Mouse (Mus musculus) liver, postnatal 0 days (tissue): ENCODE measurements around the gene Ttc17. TPM values are rescaled to one million over a fixed set of nuclear protein-coding genes. Genes with fewer than 3 reads are reported as not detected.

Experiments used
- ATAC-seq: fragments of 200-750 bp; cut with Nextera tagmentation; 2 replicates; pipeline ENCODE4 v1.8.0; 2017; ENCODE audit warnings: mild to moderate bottlenecking, moderate library complexity
- DNase-seq: peaks from one replicate; pipeline ENCODE4 v3.0.0-alpha.2; 2016
- H3K27ac ChIP-seq: fragments of 300-500 bp; sonication (generic); 2 replicates; pipeline ENCODE4 v1.5.1; 2014; ENCODE audit warnings: antibody characterized with exemption, moderate library complexity, mild to moderate bottlenecking, low read depth
- H3K27me3 ChIP-seq: fragments of 300-500 bp; sonication (generic); 2 replicates; pipeline ENCODE4 v1.6.1; 2014; ENCODE audit warnings: low read length, control low read depth, mixed read lengths; ENCODE audit not compliant: insufficient read depth
- H3K36me3 ChIP-seq: fragments of 300-500 bp; sonication (generic); replicated peaks from 2 replicates; pipeline ENCODE4 v1.6.1; 2014; ENCODE audit warnings: mild to moderate bottlenecking, control low read depth, low read length, moderate library complexity, mixed read lengths; ENCODE audit not compliant: insufficient read depth
- H3K4me1 ChIP-seq: fragments of 300-500 bp; sonication (generic); 2 replicates; pipeline ENCODE4 v1.6.1; 2014; ENCODE audit warnings: antibody characterized with exemption, mild to moderate bottlenecking, control low read depth; ENCODE audit not compliant: insufficient read depth
- H3K4me2 ChIP-seq: fragments of 300-500 bp; sonication (generic); 2 replicates; pipeline ENCODE4 v1.6.1; 2014; ENCODE audit warnings: low read depth, mild to moderate bottlenecking, low read length, moderate library complexity, mixed read lengths
- H3K4me3 ChIP-seq: fragments of 300-500 bp; sonication (generic); 2 replicates; pipeline ENCODE4 v1.5.1; 2014; ENCODE audit warnings: low read depth, low read length
- H3K9ac ChIP-seq: fragments of 300-500 bp; sonication (generic); replicated peaks from 2 replicates; pipeline ENCODE4 v1.6.1; 2014; ENCODE audit warnings: mild to moderate bottlenecking, moderate library complexity
- H3K9me3 ChIP-seq: fragments of 300-500 bp; sonication (generic); 2 replicates; pipeline ENCODE4 v1.6.1; 2016; ENCODE audit warnings: mild to moderate bottlenecking, control low read depth, low read length, mixed read lengths
- CTCF ChIP-seq: sonication (generic); IDR thresholded peaks from 2 replicates; pipeline ENCODE4 v1.5.1; 2016; ENCODE audit warnings: antibody characterized with exemption, low read depth
- EP300 ChIP-seq: IDR thresholded peaks from 2 replicates; pipeline ENCODE4 v1.6.1; 2016; ENCODE audit warnings: antibody characterized with exemption, low read depth, mild to moderate bottlenecking
- WGBS: fragments of 180-500 bp; shearing (Covaris S2); extraction: QIAGEN DNeasy Blood & Tissue Kit; methylation state at CpG from one replicate; pipeline ENCODE4 v1.1.7; 2014; ENCODE audit not compliant: insufficient replicate concordance; 5-methylcytosine and 5-hydroxymethylcytosine counted together
- microRNA counts: library from miRNA; unstranded; fragments of <30 nt; microRNA quantifications from one replicate; lab custom pipeline; 2015
- microRNA-seq: library from miRNA; unstranded; fragments of <30 nt; microRNA quantifications from one replicate; pipeline ENCODE4, GENCODE M21; 2016
- polyA plus RNA-seq: library from polyadenylated mRNA; unstranded; fragments of >200 nt; fragmentation: Nextera tagmentation; extraction: Ambion mirVana; gene quantifications from 2 replicates; pipeline ENCODE4 v1.2.1, GENCODE M21; 2015

The Ttc17 gene
- polyA plus RNA-seq, 1 experiment from 2014 or later: 19.6 TPM

DNA sequence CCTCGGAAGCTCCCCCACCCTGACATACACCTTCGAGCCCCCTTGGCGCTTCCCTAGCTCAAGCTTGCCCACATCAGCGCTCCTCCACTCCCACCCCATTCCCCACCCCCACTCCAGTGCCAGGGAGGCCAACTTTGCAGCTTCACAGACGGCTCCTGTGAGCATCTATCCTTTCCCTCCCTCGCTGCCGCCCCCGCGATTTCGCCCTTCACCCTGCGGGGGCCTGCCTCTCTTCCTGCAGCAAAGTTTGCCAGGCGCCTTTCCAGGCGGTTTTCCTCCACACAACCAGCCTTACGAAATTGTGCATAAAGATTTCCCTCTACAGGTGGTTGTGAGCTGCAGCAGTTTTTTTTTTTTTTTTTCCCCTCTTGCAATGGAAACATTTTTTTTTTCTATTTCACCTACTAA lies 143.0 kb downstream of the Ttc17 start:
- Histone ChIP-seq H3K27me3 (peaks cover 25% of the 10 kb centered on the region; the same call in 1 of the 2 replicates), H3K4me2 (peak overlapping the region; percentile 40), H3K9me3 (no peaks in the 10 kb centered on the region), H3K36me3 (no peaks in the 10 kb centered on the region), H3K9ac (no peak overlapping the region), H3K4me1 (no peaks in the 10 kb centered on the region), H3K4me3 (no peak overlapping the region), H3K27ac (no peak overlapping the region)
- ATAC-seq (no peak), DNase-seq (no peak)
- WGBS: 2% methylated on average over 14 of the region's 14 CpGs
- TF ChIP-seq EP300 (no peak), CTCF (0 out of 2 replicates have a peak, but pooled peaks have one; percentile 2)

GRCm38 (mm10) chr2:94262917-94263529 lies 143.5 kb downstream of the Ttc17 start:
- no peaks in the 10 kb centered on the region for H3K4me1 ChIP-seq
- no peak overlapping the region for H3K27ac ChIP-seq
- 3% methylated on average over 11 of the region's 13 CpGs for WGBS
- no peak overlapping the region for H3K4me3 ChIP-seq
- peaks cover 25% of the 10 kb centered on the region; the same call in 1 of the 2 replicates for H3K27me3 ChIP-seq
- DNase-seq: no peak
- no peak for ATAC-seq
- no peak for TF ChIP-seq CTCF
- no peak for TF ChIP-seq EP300
- H3K36me3 ChIP-seq: no peaks in the 10 kb centered on the region
- H3K9me3 ChIP-seq: no peaks in the 10 kb centered on the region
- no peak overlapping the region for H3K9ac ChIP-seq
- peak overlapping the region; percentile 40 for H3K4me2 ChIP-seq

GRCm38 (mm10) chr2:94254102-94254501 lies 152.4 kb downstream of the Ttc17 start:
- H3K27ac ChIP-seq: no peak overlapping the region
- H3K4me1 ChIP-seq: no peaks in the 10 kb centered on the region
- H3K27me3 ChIP-seq: 0 out of 2 replicates have a peak, but pooled peaks cover 3% of the 10 kb centered on the region
- TF ChIP-seq EP300 (no peak), CTCF (peak; percentile 46)
- no peaks in the 10 kb centered on the region for H3K9me3 ChIP-seq
- H3K4me2 ChIP-seq: no peak overlapping the region
- WGBS: 23% methylated on average over 3 of the region's 3 CpGs
- no peak for DNase-seq
- H3K9ac ChIP-seq: no peak overlapping the region
- H3K36me3 ChIP-seq: no peaks in the 10 kb centered on the region
- H3K4me3 ChIP-seq: no peak overlapping the region
- no peak for ATAC-seq

MicroRNAs encoded within 50 kb of the gene (microRNA counts, 519-probe panel; counts per million panel counts)
- 1,511 counts per million, percentile 11 among the panel's probes with 10 or more counts for microRNA mmu-miR-670 (lab: Ali Mortazavi, UCI)

Small RNAs within 50 kb of the gene (microRNA-seq; reads per million reads assigned to microRNA genes)
- gene Mir670: not detected

Other genes starting within 250 kb of the Ttc17 start
- 61.8 and 70.1 TPM in 2 replicates for gene Hsd17b12, start 248.7 kb downstream of the Ttc17 start, polyA plus RNA-seq
- 36.1 and 42.3 TPM in 2 replicates for gene Api5, start 31.4 kb upstream of the Ttc17 start, polyA plus RNA-seq